Mouse (Mus musculus): Measurements from ENCODE around the gene Hist1h1d.
A peak's percentile ranks its signal among the peaks of the same experiment; 100 is the strongest.
"Not testable (repeated sequence)": the region's sequence is repeated elsewhere in the genome, so short reads cannot be mapped to it uniquely, and the experiment has no call there.

Gene Hist1h1d

GRCm38 (mm10) chr13:23530181-23530900 lies 22.7 kb upstream of the Hist1h1d start:
- peak; percentile 36 to 49 for DNase-seq (ENCODE audit: low spot score in 2 of 2)

- peak; percentile 95 to 97 for DNase-seq (ENCODE audit: low spot score in 2 of 2)
These were observed 21.9 kb upstream of the Hist1h1d start, which contains the start of gene Hist1h4h for GRCm38 (mm10) chr13:23530901-23531875. TSS of gene Hist1h4h (plus strand) at chr13:23531050.

DNA sequence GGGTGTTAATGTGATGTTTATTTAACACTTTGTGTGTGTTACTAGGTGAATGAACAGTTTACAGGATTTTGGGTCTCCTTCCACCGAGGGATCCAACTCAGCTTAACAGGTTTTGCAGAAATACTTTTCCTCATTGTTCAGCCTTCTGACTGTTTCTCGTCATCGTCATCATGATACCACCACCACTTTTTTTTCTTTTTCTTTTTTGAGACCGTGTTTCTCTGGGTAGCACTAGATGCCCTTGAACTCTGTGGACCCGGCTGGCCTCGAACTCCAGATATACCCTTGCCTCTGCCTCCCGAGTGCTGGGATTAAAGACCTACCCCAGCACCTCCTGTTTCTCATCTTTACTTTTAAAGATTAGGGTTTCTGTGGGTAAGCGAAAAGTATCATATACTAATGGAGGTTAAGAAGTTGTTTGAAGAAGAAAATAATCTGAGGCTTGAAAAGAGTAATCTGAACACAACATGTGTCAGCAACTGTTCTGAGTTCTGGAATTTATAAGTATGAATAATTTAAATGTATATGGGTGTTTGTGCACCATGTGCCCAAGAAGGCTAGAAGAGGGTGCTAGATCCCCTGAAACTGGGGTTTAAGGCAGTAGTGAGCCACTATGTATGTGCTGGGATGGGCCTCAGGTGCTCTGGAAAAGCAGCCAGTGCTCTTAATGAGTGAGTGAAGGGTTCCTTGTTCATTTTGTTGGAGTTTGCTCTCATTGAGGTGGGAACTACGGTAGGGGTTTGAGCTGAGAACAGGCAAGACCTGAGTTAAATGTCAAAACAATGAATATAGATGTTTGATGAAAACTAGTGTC lies 20.6 kb upstream of the Hist1h1d start:
- DNase-seq (ENCODE audit: low spot score in 2 of 2), result no peak

- DNase-seq (ENCODE audit: low spot score in 2 of 2), result peak; percentile 72 to 81
These were observed 19.3 kb upstream of the Hist1h1d start, which contains the start of gene Hist1h2af for GRCm38 (mm10) chr13:23533560-23534367. TSS of gene Hist1h2af (plus strand) at chr13:23533906.

DNA sequence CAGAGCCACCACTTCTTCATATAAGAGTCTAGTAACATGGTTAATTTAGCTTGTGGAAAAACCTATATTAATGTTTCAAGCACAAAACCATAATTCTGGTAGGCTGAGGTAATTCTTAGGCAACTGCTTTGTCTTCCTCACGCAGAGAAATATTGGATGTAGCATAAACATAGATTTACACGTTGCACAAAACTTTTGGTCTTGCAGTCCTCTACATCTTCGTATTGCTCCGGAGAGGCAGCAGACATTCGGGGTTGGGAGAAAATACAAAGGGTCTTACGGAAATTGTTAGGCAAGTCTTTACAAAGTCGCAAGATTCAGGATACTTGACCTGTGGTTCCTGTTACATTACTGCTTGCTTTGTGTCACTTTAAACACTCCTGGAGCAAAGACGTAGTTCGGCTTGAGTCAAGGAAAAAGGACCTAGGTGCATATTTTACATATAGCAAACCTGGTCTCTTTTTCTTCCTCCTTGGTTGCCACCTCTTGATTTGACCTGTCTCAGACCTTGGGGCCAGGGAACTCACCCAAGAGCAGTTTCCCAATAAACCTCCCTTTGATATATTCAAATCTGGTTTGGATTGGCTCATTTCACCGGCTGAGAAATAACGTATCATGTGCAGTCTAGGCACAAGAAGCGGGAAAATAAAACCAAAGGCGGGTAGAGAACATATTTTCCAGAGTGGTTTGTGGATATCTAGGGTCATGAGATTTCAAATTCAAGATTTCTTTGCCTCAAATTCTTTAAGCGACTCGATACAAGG lies 18.5 kb upstream of the Hist1h1d start:
- no peak for DNase-seq (ENCODE audit: low spot score in 2 of 2)

GRCm38 (mm10) chr13:23535137-23536075 lies 17.7 kb upstream of the Hist1h1d start, which contains the start of gene Hist1h3g:
TSS of gene Hist1h3g (plus strand) at chr13:23535422.
- DNase-seq (ENCODE audit: low spot score in 2 of 2), result peak; percentile 86 to 94

DNA sequence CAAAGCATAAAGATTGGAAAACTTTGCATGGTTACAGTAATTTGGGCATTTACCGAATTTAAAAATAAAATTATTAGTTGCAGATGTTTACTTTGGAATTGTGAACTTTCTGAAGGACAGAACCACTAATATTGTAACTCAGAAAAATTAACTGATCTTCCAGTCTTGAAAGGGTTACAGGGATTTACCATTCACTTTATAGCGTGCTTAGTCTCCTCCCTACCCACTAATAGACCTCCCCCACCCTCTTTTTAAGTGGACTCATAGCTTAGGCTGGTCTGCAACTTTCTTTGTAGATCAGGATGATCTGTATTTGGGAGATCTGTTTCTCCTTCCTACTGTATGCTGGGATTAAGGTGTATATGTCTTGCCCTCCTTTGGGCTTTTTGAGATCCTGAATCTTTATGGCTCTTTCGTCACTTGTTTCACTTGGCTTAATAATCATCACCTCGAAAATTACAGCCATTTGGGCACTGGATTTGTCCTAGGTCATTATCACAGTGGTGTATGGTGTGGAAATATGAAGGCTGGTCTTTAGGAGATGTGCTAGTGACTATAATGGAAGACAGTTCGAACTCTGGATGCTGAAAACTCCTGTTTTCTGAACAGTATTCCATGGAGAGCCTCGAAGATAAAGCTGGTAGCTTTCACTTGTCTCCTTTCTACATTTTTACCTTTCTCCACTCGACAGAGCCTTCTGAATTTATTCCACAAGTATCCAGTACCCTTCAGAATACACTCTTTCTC lies 16.8 kb upstream of the Hist1h1d start:
- DNase-seq (ENCODE audit: low spot score in 2 of 2), result no peak

DNA sequence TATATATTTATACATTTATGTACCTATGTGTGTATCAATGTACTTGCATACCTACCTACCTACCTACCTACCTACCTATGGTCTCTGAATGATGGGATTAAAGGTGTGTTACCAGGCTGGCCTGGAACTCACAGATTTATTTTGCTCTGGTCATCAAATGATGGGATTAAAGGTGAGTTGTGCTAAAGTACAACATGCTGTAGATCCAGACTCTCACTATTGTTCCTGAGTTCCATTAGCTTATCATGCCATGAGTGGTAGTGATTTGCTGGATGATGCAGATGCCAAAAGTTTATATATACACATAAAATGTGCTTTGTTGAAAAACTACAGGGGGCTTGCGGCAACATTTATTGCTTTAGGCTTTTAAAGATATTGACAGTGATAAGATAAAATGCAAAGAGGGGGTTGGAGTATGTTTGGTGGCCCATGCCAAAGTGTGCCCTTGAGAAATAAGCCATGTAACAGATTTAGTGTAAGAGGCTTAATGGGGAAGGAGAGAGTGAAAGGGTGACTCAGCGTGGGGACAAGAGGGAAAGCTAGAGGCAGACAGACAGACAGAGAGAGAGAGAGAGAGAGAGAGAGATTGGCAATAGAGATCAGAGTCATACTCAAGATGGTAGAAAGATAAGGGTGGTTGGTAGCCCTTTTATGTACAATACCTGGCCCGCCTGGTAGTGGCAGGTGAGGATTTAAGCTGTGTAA lies 15.9 kb upstream of the Hist1h1d start:
- DNase-seq (ENCODE audit: low spot score in 2 of 2), result no peak

DNA sequence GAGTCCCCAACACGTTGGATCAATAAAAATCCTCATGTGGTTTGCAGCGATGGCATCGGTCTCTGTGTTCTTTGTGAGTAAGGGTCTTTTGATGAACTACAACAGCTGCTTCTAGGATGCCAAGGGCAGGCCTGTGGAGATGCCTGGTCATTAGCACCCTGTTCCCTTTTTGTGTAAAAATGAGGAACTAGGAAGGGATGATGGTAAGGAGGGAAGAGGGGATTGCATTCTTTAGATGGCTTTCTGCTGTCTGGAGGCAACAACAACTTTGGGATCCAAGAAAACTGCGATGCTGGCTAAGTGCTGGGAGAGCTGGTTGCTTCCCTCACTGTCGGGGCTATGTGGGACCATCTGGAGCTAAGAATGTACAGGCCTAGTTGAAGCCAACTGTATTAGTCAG lies 14.8 kb upstream of the Hist1h1d start:
- DNase-seq (ENCODE audit: low spot score in 2 of 2), result no peak

GRCm38 (mm10) chr13:23539821-23540220 lies 13.2 kb upstream of the Hist1h1d start:
- DNase-seq (ENCODE audit: low spot score in 2 of 2), result not testable (repeated sequence)

GRCm38 (mm10) chr13:23541497-23541896 lies 11.6 kb upstream of the Hist1h1d start:
- DNase-seq (ENCODE audit: low spot score in 2 of 2), result no peak

DNA sequence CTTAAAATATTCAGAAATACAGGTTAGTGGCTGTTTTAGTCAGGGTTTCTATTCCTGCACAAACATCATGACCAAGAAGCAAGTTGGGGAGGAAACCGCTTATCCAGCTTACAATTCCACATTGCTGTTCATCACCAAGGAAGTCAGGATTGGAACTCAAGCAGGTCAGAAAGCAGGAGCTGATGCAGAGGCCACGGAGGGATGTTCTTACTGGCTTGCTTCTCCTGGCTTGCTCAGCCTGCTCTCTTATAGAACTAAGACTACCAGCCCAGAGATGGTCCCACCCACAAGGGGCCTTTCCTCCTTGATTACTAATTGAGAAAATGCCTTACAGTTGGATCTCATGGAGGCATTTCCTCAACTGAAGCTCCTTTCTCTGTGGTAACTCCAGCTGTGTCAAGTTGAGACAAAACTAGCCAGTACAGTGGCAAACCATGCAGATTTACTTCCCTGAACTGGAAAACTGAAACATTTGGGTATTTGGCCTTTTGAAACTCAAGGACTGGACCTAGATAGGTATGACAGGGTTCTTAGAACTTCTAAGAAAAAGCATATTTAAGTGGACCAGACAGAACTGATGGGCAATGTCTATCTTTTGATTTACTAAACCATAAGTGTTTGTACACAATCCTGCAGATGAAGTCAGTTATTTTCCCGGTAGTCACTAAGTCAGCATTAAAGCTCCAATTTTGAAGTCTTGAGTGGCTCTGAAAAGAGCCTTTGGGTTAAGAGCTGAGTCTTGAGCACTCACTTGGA lies 10.7 kb upstream of the Hist1h1d start:
- DNase-seq (ENCODE audit: low spot score in 2 of 2), result not testable (repeated sequence)

- peak; percentile 67 to 90 for DNase-seq (ENCODE audit: low spot score in 2 of 2)
These were observed 10.0 kb upstream of the Hist1h1d start, which contains the start of gene Hist1h2bh for GRCm38 (mm10) chr13:23542999-23543607. TSS of gene Hist1h2bh (minus strand) at chr13:23543392.

DNA sequence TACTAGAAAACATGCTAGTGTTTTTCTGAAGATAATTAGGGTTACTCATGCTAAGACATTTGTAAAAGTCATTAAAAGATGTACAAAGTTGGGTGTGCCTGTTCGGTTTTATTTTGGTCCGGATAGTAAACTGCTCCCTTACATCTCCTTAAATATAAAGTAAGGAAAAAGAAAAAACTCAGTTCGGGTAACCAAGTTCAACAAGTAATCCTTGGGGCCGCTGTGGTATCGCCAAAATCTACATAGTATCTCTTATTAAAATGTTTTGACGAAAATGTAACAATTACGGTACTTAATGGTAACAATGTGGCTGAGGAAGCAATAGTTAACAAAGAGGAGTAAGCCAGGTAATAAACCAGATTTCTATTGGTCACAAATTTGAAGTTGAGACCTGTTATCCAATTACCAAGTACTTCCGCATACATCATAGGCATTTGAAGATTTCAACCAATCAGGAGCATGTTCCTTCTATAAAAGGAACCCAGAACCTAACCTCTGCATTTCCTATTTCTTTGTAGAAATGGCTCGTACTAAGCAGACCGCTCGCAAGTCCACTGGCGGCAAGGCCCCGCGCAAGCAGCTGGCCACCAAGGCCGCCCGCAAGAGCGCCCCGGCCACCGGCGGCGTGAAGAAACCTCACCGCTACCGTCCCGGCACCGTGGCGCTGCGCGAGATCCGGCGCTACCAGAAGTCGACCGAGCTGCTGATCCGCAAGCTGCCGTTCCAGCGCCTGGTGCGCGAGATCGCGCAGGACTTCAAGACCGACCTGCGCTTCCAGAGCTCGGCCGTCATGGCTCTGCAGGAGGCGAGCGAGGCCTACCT lies 8.9 kb upstream of the Hist1h1d start, which contains the start of gene Hist1h3f:
Gene Hist1h3f, plus strand, starts transcription at position 88 of the 822 bp plus-strand sequence.
- peak in 1 of 2 experiments; percentile 70 for DNase-seq (ENCODE audit: low spot score in 2 of 2)

GRCm38 (mm10) chr13:23544787-23545120 lies 8.3 kb upstream of the Hist1h1d start:
- DNase-seq (ENCODE audit: low spot score in 2 of 2), result not testable (repeated sequence)

All from right cerebral cortex, postnatal 36 days (tissue).